Mouse (Mus musculus): Measurements from ENCODE around the gene Vmn1r72. TPM values are rescaled to one million over a fixed set of nuclear protein-coding genes. Genes with fewer than 3 reads are reported as not detected.
"Not testable (repeated sequence)": the region's sequence is repeated elsewhere in the genome, so short reads cannot be mapped to it uniquely, and the experiment has no call there.

Gene Vmn1r72
- not detected for total RNA-seq (2022)

GRCm38 (mm10) chr7:11680047-11680446 lies at the start of gene Vmn1r72:
Gene Vmn1r72 (minus strand): TSS chr7:11680147.
- DNase-seq (ENCODE audit: low spot score in 2 of 2): not testable (repeated sequence)

DNA sequence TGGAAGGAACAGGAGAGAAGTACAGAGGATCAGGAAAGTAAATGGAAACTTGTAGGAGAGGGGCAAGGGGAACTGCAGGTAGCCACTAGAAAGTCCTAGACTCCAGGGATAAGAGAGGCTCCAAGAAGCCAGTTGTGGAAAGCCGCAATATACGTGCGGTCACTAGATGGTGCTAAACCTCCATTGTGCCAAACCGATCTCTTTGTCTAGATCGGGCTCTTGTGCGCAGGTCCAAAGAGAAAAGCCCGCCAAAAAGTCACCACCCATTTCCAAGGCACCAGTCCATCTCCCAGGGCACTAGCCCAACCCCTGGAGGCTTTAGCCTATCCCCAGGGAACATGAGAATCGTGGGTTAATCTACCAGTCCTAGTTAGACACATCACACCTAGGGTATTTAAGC lies 62.9 kb downstream of the Vmn1r72 start:
- DNase-seq (ENCODE audit: low spot score in 2 of 2): not testable (repeated sequence)

Other genes starting within 250 kb of the Vmn1r72 start
- not detected for gene Zscan4-ps2, start 165.8 kb downstream of the Vmn1r72 start, total RNA-seq (2022)
- not detected for gene Zscan4-ps3, start 70.8 kb downstream of the Vmn1r72 start, total RNA-seq (2022)
- not detected for gene Vmn1r73, start 50.1 kb upstream of the Vmn1r72 start, total RNA-seq (2022)
- not detected for gene Vmn1r74, start 153.8 kb upstream of the Vmn1r72 start, total RNA-seq (2022)
- gene Vmn1r75, start 194.5 kb upstream of the Vmn1r72 start, total RNA-seq (2022): not detected